Mouse (Mus musculus) midbrain, embryonic 12.5 days (tissue): Measurements from ENCODE around the gene Brca2. TPM values are rescaled to one million over a fixed set of nuclear protein-coding genes. Genes with fewer than 3 reads are reported as not detected.

Source experiments
- ATAC-seq: fragments of 200-750 bp; cut with Nextera tagmentation; 2 replicates; pipeline ENCODE4 v1.8.0; 2017; ENCODE audit warnings: low read depth, moderate TSS enrichment, moderate library complexity; ENCODE audit not compliant: low FRiP score
- H3K27ac ChIP-seq: fragments of 300-500 bp; sonication (generic); replicated peaks from 2 replicates; pipeline ENCODE4 v1.5.1; 2016; ENCODE audit warnings: mild to moderate bottlenecking
- H3K27me3 ChIP-seq: fragments of 300-500 bp; sonication (generic); 2 replicates; pipeline ENCODE4 v1.6.1; 2016; ENCODE audit warnings: mild to moderate bottlenecking
- H3K36me3 ChIP-seq: fragments of 300-500 bp; sonication (generic); 2 replicates; pipeline ENCODE4 v1.6.1; 2016
- H3K4me1 ChIP-seq: fragments of 300-500 bp; sonication (generic); 2 replicates; pipeline ENCODE4 v1.6.1; 2016
- H3K4me2 ChIP-seq: fragments of 300-500 bp; sonication (generic); replicated peaks from 2 replicates; pipeline ENCODE4 v1.6.1; 2016; ENCODE audit warnings: mild to moderate bottlenecking, moderate library complexity
- H3K4me3 ChIP-seq: fragments of 300-500 bp; sonication (generic); 2 replicates; pipeline ENCODE4 v1.5.1; 2016; ENCODE audit warnings: mild to moderate bottlenecking
- H3K9ac ChIP-seq: fragments of 300-500 bp; sonication (generic); replicated peaks from 2 replicates; pipeline ENCODE4 v1.6.1; 2016; ENCODE audit warnings: mild to moderate bottlenecking, moderate library complexity
- H3K9me3 ChIP-seq: fragments of 300-500 bp; sonication (generic); 2 replicates; pipeline ENCODE4 v1.6.1; 2016; ENCODE audit warnings: mild to moderate bottlenecking
- WGBS: fragments of 180-500 bp; shearing (Covaris S2); methylation state at CpG from one replicate; pipeline ENCODE4 v1.1.7; 2016; 5-methylcytosine and 5-hydroxymethylcytosine counted together
- polyA plus RNA-seq: library from polyadenylated mRNA; unstranded; fragments of >200 nt; fragmentation: Nextera tagmentation; extraction: Ambion mirVana; gene quantifications from 2 replicates; pipeline ENCODE4 v1.2.1, GENCODE M21; 2016

Brca2 gene
- polyA plus RNA-seq, 1 experiment from 2014 or later, result 25.2 TPM

DNA sequence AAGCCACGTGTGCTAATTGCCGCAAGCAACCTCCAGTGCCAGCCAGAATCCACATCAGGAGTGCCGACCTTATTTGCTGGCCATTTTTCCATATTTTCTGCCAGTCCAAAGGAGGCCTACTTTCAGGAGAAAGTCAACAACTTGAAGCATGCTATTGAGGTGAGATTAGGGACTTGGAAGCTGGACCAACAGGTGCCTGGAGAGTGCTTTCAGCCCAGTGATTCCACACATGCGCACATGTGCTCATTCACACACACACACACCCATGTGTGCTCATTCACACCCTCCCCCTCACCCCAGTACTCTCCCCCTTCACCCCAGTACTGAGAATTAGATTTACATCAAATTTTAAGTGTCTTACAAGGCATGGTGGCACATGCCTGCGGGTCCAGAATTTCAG is 44.5 kb downstream of the Brca2 start:
- ATAC-seq, result no peak
- H3K4me3 ChIP-seq, result no peak overlapping the region
- no peaks in the 10 kb centered on the region for H3K9me3 ChIP-seq
- H3K36me3 ChIP-seq, result peaks cover 49% of the 10 kb centered on the region
- no peak overlapping the region for H3K4me2 ChIP-seq
- no peak overlapping the region for H3K27ac ChIP-seq
- WGBS, result 95% methylated on average over 5 of the region's 5 CpGs
- H3K4me1 ChIP-seq, result no peaks in the 10 kb centered on the region
- H3K27me3 ChIP-seq, result no peaks in the 10 kb centered on the region
- H3K9ac ChIP-seq, result no peak overlapping the region

DNA sequence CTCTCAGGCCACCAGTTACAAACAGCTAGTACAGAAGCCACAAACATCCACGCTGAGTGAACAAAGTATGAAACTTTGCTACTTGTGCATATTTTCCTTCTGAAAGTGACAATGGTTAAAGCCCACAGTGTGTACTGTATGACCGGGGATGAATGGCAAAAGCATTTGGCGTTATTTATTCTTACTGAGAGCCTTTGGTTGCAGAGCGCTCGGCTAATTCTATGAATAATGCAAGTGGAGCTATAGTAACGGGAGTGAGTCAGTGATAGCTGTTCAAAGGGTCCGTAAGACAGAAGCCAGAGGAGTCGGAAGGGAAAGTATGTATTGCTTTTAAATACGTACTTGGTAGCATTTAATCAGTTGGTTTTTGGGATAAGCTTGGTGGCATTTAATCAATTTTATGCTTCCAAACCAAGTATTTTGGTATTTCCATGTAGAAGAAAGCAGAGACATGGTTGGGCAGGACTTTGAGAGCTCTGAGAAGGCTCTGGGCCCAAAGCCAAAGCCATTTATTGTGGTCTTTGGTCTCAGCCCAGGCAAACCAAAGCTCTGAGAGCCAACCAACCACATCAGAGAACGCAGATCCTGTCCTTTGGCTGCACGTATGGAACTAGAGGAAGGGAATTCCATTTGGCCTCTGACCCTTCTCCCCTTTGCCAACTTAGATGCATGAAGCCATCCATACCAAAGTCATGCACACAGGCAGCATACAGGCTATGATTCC is 48.2 kb downstream of the Brca2 start:
- Histone ChIP-seq H3K9ac (no peak overlapping the region), H3K4me1 (no peaks in the 10 kb centered on the region), H3K9me3 (no peaks in the 10 kb centered on the region), H3K4me3 (no peak overlapping the region), H3K27ac (no peak overlapping the region), H3K36me3 (peaks cover 48% of the 10 kb centered on the region), H3K27me3 (no peaks in the 10 kb centered on the region), H3K4me2 (no peak overlapping the region)
- 88% methylated on average over 11 of the region's 11 CpGs for whole genome bisulfite sequencing
- no peak for ATAC-seq

DNA sequence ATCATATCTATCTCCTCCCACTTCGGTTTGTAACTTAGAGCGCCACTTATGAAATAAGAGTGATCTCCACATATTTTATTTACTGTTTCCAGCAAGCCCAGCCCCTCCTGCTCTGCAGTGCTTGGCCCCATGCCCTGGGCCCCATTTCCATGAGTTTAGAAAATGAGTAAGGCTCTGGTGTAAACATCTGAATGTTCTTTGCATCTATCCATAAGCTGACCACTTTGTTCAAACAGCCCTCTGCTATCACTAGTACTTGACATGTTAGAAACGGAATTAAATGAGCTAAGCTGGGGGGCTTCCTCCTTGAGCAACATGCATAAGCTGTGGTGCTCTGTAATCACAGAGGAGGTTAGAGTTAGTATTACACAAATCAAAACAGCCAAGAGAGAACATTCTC is 52.0 kb downstream of the Brca2 start:
- H3K4me2 ChIP-seq, result no peak overlapping the region
- H3K9ac ChIP-seq, result no peak overlapping the region
- ATAC-seq, result no peak
- H3K27ac ChIP-seq, result no peak overlapping the region
- 93% methylated on average over 3 of the region's 3 CpGs for WGBS
- no peak overlapping the region for H3K4me3 ChIP-seq
- H3K9me3 ChIP-seq, result no peaks in the 10 kb centered on the region
- no peaks in the 10 kb centered on the region for H3K27me3 ChIP-seq
- no peaks in the 10 kb centered on the region for H3K4me1 ChIP-seq
- peaks cover 29% of the 10 kb centered on the region; the same call in 1 of the 2 replicates for H3K36me3 ChIP-seq

DNA sequence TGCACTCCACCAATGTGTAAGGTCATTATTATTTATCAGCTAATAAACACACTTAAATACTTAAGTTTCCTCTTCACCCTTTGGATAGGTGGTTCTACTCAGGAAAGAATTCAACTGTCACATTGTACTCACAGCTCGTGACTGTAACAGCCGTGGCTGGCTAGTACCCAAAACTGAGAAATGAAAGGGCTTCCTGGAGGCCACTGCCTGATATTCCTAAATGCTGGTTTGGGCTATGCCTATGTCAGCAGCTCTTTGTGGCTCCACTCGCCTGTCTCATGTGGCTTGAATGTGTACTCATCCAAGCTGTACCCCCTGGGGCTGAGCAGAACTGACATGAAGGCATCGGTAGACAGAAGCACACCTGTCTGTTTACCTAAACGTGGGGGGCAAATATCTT is 52.5 kb downstream of the Brca2 start:
- Histone ChIP-seq H3K27me3 (no peaks in the 10 kb centered on the region), H3K4me1 (no peaks in the 10 kb centered on the region), H3K9ac (no peak overlapping the region), H3K4me3 (no peak overlapping the region), H3K9me3 (no peaks in the 10 kb centered on the region), H3K4me2 (no peak overlapping the region), H3K36me3 (peaks cover 25% of the 10 kb centered on the region; the same call in 1 of the 2 replicates), H3K27ac (no peak overlapping the region)
- ATAC-seq, result no peak
- 85% methylated on average over 5 of the region's 5 CpGs for WGBS

DNA sequence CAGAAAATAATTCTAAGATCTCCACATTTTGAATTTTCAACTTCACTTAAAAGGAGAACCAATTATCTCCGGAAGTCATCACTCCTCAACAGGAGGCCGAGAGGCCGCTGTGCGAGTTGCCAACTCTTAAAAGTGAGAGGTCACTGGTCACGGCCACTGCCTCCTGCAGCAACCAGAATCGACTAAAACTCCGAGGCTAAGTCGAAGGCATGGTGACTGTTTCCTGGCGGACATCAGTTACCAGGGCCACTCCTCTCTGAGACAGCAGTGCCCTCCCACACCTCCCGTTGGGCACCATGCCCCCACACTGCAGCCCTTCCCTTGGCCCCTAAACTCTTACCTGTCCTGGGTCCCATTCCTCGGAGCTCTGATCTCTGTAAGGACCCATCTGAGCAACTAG is 54.4 kb downstream of the Brca2 start:
- H3K27me3 ChIP-seq, result no peaks in the 10 kb centered on the region
- ATAC-seq, result no peak
- no peak overlapping the region for H3K9ac ChIP-seq
- H3K4me3 ChIP-seq, result no peak overlapping the region
- 85% methylated on average over 11 of the region's 11 CpGs for WGBS
- H3K4me1 ChIP-seq, result no peaks in the 10 kb centered on the region
- H3K27ac ChIP-seq, result no peak overlapping the region
- H3K36me3 ChIP-seq, result 0 out of 2 replicates have a peak, but pooled peaks cover 13% of the 10 kb centered on the region
- H3K4me2 ChIP-seq, result no peak overlapping the region
- no peaks in the 10 kb centered on the region for H3K9me3 ChIP-seq

DNA sequence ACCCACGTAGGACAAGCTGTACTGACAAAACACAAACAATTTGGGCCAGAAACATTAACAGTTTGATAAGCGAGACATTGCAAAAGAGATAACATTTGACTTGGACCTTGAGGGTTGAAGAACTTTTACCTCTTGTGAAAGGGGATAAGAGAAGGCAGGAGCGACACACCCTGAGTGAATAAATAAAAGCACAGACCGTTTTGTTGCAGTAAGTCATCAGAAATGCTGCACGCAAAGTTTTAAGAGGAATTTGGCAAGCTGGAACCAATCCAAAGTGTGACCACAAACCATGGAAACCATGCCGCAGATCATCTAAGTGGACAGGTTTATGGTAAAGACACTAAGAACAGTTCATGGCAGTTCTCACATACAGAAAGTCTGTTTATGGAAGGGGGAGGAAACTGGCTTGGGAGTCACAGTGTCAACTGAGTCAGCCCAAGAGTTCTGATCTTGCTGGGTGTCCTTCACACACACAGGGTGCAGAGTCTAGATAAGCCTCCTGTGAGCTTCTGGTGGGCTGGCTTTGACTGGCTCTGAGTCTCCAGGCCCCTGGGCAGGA is 56.3 kb downstream of the Brca2 start:
- WGBS, result 89% methylated on average over 6 of the region's 6 CpGs
- H3K36me3 ChIP-seq, result 0 out of 2 replicates have a peak, but pooled peaks cover 7% of the 10 kb centered on the region
- H3K4me3 ChIP-seq, result no peak overlapping the region
- no peak overlapping the region for H3K4me2 ChIP-seq
- no peak overlapping the region for H3K9ac ChIP-seq
- H3K4me1 ChIP-seq, result no peaks in the 10 kb centered on the region
- H3K27ac ChIP-seq, result no peak overlapping the region
- H3K9me3 ChIP-seq, result no peaks in the 10 kb centered on the region
- no peak for ATAC-seq
- no peaks in the 10 kb centered on the region for H3K27me3 ChIP-seq

DNA sequence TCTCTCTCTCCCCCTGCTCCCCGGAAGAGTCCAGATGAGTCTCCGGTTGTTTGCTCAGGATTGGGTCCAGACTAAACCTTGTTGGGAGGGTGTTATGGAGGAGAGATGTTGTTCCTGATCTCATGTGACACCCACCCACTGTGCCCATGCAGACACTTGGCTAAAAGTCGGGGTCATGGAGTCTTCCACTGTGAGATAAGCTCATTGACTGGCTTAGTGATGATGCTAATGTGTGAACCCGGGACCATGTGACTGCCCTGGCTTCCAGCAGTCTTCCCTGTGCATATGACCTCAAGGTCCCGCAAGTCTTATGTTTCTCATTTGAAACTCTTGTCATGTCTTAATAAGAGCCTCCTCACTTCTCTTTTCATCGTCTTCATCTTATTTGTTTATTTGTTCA is 58.8 kb downstream of the Brca2 start:
- ATAC-seq, result no peak
- Histone ChIP-seq H3K4me1 (no peaks in the 10 kb centered on the region), H3K4me3 (no peak overlapping the region), H3K27ac (no peak overlapping the region), H3K36me3 (no peaks in the 10 kb centered on the region), H3K27me3 (no peaks in the 10 kb centered on the region), H3K4me2 (no peak overlapping the region), H3K9ac (no peak overlapping the region), H3K9me3 (no peaks in the 10 kb centered on the region)
- 54% methylated on average over 6 of the region's 6 CpGs for WGBS

DNA sequence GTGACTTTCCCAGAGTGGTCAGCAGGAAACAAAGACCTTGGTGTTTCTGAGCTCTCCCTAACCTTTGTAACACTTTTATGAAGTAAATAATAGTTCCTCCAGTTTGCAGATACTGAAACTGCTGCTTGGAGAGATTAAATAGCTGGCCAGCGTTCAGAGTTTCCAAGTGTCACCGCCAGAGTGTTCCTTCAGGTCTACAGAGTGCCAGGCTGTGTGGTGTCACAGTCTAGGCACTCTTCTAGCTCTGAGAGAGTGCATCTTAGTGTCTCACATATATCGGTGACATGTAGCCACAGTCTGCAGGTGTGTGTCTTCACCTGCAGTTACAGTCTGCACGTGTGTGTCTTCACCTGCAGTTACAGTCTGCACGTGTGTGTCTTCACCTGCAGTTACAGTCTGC is 60.8 kb downstream of the Brca2 start:
- H3K9me3 ChIP-seq, result no peaks in the 10 kb centered on the region
- H3K4me1 ChIP-seq, result no peaks in the 10 kb centered on the region
- H3K27me3 ChIP-seq, result no peaks in the 10 kb centered on the region
- H3K9ac ChIP-seq, result no peak overlapping the region
- no peak overlapping the region for H3K27ac ChIP-seq
- WGBS, result 83% methylated on average over 5 of the region's 5 CpGs
- no peaks in the 10 kb centered on the region for H3K36me3 ChIP-seq
- ATAC-seq, result no peak
- no peak overlapping the region for H3K4me2 ChIP-seq
- no peak overlapping the region for H3K4me3 ChIP-seq

DNA sequence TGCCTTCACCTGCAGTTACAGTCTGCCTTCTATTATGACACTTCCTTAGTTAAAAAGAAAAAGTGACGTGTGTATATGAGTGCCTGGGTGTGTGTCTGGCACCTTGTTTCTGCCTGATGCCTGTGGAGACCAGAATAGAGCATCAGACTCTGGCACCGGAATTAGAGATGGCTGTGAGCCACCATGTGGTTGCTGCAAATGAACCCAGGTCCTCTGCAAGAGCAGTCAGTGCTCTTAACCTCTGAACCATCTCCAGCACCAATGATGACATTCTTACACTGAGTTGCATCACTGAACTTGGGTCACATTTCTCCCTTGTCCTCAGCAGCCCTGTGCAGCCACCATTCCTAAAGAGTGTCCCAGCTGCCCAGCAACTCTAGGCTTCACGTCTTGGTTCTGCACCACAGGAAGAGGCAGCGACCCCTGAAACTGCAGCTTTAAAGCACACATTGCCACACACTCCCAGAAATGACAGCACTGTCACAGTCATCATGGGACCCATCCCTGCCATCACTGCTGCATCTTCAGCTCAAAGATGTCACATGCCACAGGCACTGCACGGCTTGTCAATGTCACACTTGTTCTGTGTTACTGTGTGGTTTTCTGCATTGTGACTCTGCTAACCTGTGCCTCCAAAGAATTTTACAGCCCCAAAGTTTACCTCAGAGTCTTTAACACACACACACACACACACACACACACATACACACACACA is 61.3 kb downstream of the Brca2 start:
- no peak overlapping the region for H3K9ac ChIP-seq
- H3K4me3 ChIP-seq, result no peak overlapping the region
- no peaks in the 10 kb centered on the region for H3K9me3 ChIP-seq
- no peaks in the 10 kb centered on the region for H3K27me3 ChIP-seq
- no peak overlapping the region for H3K4me2 ChIP-seq
- no peak overlapping the region for H3K27ac ChIP-seq
- no peaks in the 10 kb centered on the region for H3K4me1 ChIP-seq
- ATAC-seq, result no peak
- no peaks in the 10 kb centered on the region for H3K36me3 ChIP-seq
- 75% methylated on average over 5 of the region's 5 CpGs for WGBS

DNA sequence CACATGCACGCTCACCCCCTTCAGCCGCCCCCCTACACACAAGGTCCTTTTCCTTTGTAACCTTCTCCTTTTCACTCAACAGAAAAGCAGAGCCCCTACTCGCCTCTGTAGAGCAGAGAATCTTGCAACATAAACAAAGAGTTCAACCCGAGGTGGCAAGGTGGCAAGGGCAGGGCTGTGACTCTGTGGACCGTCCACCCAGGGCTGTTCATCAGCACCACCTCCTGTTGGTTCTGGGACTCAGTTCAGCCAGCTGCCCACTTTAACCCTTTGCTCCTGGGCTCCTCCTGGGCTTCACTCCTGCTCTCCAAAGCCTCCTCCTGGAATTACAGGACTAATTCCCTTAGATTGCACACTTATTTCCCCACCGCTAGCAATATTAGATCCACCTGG is 61.9 kb downstream of the Brca2 start:
- Histone ChIP-seq H3K4me1 (no peaks in the 10 kb centered on the region), H3K4me2 (no peak overlapping the region), H3K9me3 (no peaks in the 10 kb centered on the region), H3K27ac (no peak overlapping the region), H3K9ac (no peak overlapping the region), H3K27me3 (no peaks in the 10 kb centered on the region), H3K36me3 (no peaks in the 10 kb centered on the region), H3K4me3 (no peak overlapping the region)
- 57% methylated on average over 6 of the region's 6 CpGs for whole genome bisulfite sequencing
- no peak for ATAC-seq

DNA sequence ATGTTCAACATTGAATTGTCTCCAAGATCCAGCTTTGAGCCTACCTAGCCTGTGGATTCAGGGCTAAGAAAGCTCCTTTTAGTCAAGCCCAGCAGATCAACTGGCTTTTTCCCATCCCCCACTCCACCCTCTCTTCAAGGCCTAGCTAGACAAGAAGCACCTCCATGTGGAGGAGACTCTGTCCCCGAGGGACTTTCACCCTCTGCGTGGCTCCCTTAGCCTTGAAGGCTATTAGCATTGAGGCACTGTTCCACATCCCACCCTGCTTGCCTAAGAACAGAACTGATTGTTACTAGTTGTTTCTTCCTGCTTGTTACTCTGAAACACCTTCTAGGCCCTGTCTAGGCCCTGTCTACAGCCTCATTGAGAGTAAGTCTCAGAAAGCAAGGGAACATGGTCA is 67.5 kb downstream of the Brca2 start:
- Histone ChIP-seq H3K27ac (no peak overlapping the region), H3K36me3 (no peaks in the 10 kb centered on the region), H3K9ac (no peak overlapping the region), H3K27me3 (peaks cover 31% of the 10 kb centered on the region), H3K9me3 (no peaks in the 10 kb centered on the region), H3K4me3 (no peak overlapping the region), H3K4me2 (no peak overlapping the region), H3K4me1 (peaks cover 6% of the 10 kb centered on the region; the same call in 1 of the 2 replicates)
- ATAC-seq, result no peak
- 70% methylated on average over 2 of the region's 2 CpGs for WGBS

DNA sequence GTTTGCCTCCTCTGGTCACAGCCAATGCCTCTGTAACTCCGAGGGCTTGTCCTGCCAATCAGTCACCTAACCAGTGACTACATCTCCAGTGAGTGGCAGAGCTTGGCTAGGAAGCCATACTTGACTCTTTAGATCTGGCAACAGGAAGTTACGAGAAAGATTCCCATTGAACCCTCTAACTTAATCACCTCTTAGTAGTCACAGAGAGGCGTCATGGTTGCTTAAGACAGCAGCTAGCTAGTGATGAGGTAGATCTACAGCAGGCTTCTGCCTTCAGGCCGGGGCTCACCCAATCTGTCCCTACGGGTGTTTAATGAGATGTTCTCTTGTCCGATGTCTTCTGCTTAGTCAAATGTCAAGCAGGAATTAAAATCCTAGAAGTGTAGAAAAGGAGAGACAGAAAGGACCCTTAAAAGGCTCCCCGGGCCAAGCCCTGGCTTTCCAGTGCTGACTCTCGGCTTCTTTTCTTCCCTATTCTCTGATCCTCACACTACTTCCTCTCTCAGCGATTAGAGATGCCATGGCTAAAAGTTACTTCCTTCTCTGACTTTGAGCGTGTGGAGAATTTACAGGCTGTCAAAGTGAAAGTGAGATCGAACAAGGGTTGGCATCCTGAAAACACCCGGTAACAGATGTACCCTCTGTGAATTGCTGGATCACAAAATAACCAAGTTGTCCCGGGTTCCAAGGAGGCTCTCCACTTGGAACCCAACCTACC is 69.9 kb downstream of the Brca2 start:
- no peaks in the 10 kb centered on the region for H3K36me3 ChIP-seq
- H3K9ac ChIP-seq, result no peak overlapping the region
- WGBS, result 82% methylated on average over 13 of the region's 13 CpGs
- H3K4me2 ChIP-seq, result no peak overlapping the region
- H3K4me1 ChIP-seq, result peaks cover 7% of the 10 kb centered on the region; the same call in 1 of the 2 replicates
- no peak overlapping the region for H3K27ac ChIP-seq
- H3K4me3 ChIP-seq, result no peak overlapping the region
- peaks cover 48% of the 10 kb centered on the region for H3K27me3 ChIP-seq
- no peaks in the 10 kb centered on the region for H3K9me3 ChIP-seq
- ATAC-seq, result no peak
